Mouse (Mus musculus) induced T-regulatory cell, adult 2 months (primary cell): ENCODE results near the gene Anapc16.
"Not testable (repeated sequence)": the region's sequence is repeated elsewhere in the genome, so short reads cannot be mapped to it uniquely, and the experiment has no call there.

Source experiments
- DNase-seq: peaks from one replicate; pipeline ENCODE4 v3.0.0-alpha.2; 2012; ENCODE audit warnings: low read depth

The Anapc16 gene

DNA sequence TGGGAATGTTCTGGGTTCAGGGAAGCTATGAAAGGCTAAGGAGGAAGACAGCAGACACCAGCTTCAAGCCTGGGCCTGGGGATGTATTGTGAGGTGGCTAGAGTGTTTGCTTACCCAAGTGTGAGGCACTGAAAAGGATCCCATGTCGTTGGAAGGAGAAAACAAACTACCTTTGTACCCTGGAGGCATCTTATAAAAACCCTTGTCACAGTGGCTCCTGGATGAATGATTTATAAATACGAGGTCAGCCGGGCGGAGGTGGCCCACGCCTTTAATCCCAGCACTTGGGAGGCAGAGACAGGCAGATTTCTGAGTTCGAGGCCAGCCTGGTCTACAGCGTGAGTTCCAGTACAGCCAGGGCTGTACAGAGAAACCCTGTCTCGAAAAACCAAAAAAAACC, 1.3 kb downstream of the Anapc16 start:
- DNase-seq = not testable (repeated sequence)

DNA sequence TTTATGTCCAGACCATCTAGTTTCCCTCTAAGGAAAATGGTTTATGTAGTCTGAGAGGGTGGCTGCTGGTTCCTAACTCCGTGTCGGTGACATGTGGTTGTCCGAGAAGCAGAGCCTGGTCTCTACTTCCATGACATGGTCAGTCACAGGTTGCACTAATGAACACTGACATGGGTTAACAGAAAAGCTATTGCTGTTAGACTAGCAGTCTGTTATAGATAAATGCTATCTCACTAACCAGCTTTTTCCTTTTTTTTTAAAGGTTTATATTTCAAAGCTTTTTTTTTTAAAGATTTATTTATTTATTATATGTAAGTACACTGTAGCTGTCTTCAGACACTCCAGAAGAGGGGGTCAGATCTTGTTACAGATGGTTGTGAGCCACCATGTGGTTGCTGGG, 3.9 kb downstream of the Anapc16 start:
- no peak for DNase-seq

DNA sequence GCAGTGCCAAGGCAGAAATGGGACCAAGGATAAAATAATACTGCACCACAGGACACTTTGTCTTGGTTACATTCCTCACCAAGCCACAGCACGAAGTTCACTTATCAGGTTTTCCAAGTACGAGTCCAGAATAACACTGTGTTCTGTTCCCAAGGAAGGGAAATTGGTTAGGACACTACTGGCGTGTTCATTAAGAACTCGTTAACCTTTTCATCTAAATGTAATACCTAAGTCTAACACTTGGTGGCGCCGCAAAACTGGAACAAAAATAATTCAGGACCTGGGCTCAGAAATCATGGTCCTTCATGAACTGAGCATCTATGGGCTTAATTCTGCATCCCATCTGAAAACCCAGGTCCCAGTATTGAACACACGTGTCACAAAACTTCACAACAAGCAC, 5.3 kb downstream of the Anapc16 start:
- DNase-seq = peak; percentile 94

DNA sequence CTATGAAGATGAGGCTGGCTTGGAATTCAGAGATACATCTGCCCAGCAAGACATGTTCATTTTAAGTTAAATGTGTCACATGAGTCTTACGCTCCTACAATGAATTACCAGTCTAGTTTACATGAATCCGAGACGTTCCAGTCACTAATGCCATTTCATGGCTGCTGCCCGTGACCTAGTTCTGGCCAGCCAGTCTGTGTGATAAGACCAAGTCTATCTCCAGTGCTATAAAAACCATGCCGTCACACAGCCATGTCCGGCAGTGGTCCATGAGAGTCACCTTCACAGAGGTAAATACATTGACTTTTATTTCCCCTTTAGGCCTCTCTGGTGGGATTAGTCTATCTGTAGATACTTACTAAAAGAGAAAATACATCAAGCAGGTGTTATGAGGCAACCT, 7.0 kb downstream of the Anapc16 start:
- DNase-seq = no peak

DNA sequence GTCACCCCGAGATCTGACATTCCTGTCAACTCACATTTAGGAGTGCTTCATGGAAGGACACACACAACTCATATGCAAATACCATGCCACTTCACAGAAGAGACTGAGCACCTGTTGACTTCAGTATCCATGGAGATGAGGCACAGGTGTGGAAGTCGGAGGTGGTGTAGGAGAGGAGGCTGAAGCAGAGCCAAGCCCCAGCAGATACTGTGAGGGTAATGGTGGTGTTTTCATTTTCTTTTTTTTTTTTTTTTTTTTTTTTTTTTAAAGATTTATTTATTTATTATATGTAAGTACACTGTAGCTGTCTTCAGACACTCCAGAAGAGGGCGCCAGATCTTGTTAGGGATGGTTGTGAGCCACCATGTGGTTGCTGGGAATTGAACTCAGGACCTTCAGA, 9.1 kb downstream of the Anapc16 start:
- DNase-seq = not testable (repeated sequence)

DNA sequence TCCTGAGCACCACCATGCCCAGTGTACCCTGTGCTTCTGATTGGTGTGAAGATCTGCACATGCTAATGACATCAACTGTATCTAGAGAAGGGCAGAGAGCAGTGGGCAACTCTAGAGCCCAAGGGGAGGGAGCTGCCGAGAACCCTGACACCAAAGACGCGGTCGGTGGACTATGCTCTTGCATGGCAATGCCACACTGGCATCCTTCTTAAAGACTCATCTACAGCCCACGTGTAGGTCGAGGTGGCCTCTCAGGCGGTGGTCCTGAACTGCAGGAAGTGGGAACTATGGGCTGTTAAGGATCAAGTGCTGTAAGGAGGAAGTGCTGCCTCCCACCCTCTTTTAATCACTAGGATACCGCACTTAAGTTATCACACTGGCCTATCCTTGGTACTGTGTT, 10.9 kb downstream of the Anapc16 start:
- DNase-seq = no peak

DNA sequence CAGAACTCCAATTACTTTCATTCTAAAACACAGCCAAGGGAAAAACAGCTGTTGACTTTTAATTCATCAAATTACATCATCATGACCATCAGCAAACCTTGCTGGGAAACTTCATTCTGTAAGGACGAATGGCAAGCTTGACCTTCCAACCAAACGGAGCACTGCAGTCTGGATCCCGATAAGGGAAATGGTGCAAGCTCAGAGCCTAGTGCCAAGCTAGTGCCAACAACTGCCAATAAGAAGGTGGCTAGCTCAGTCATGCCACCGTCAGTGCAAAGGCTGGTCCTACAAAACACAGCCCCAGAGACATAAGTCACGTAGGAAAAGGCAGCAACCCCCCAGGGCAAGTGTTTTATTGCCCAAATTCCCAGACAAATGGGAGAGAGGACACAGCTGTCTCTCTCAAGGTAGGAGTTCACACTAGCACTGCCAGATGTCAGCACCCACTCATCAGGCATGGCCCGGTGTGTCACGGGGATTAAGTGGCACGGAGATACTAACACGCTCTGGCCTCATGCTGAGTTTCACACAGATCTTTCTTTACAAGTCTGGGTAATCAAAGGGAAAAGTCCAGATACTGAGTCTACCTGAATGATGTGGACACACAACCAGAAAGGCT, 11.6 kb downstream of the Anapc16 start:
- DNase-seq = no peak

DNA sequence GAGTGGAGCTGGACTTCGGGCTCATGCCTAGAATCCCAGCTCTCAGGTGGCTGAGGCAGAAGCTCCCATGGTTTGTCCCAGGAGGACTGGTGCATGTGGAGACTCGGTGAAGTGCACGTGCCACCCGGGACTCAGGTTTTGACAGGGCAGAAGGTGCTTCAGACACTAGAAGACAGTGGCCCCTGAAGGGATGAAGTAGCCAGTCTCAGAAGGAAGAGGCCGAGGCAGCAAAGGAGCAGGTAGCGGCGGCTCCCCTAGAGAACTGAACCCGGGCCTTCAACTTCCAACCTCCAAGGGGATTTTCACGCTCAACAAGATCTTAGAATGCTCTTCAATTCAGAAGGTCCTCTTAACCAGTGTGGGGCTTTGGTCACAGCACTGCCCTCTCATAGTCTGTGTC, 12.5 kb downstream of the Anapc16 start:
- no peak for DNase-seq

DNA sequence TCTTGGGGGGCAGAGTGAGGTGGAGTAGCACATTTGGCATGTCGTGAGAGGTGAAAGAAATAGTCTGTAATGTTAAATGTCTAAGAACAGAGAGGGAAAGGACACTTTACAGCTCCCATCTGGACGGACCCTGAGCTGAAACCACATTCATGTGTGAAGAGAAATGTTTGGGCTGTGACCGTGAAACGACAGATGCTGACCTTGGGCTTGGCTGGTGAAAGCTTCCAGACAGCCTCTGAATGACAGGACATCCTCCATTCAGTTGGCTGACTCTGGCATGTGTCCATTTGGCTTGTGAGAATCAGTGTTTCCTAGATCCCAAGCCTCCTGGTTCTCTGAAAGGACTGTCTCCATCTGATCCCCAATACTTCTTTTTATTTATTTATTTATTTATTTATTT, 14.9 kb downstream of the Anapc16 start:
- no peak for DNase-seq

DNA sequence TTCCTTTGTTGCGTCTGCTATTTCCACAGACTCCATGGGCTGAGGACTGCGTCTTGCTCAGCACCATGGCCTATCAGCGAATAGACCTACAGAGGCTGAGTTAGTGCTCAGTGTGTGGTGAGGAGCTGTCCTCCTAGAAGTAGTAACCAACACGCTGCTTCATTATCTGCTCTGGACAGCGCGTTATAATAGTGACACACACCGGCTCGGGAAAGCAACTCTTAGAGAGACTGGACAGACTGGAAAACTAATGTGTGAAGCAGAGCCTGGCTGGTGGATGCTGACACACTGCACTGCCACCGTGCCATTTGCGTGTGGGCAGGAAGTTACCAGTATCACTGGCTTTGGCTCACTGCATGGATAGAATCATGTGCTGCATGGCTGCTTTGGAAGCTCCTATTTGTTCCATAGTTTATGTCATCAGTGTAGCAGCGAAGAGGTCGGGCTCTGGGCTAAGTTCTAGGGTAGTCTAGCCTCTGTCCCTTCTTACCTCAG, 20.5 kb downstream of the Anapc16 start:
- DNase-seq = no peak

DNA sequence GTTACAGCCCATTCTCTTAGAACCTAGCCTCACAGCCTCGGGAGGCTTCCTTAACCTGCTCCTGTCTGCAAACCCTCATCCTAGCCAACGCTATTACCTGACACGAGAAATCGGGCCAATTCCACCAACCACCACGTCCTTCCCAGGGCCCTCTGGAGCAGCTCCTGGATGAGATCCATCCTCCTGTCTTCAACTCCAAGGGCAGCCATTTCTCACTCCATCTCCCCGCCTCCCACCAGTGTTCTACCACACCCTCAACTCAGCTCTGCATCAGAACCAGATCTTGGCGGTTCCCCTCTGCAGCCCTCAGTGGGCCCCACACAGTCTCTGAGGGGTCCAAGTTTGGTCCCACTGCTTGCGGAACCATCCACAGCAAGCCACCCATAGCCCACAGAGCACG, 21.1 kb downstream of the Anapc16 start:
- no peak for DNase-seq

DNA sequence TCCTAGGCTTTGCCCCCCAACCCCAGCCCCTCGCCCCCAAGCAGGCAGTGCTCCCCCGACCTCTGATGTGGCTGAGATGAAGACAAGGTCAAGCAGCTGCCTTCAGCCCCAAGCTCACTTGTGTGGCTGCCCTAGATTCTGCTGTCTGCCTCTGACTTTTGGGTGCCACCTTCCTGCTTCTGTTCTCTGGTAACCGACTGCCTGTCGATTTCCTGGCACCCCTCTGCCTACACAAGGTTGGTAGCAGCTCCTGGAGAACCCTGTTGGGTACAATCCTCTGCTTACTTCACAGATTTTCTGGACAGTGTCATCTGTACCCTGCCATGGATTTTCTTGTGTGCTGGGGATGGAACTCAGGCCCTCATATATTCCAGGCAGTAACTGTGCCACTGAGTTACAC, 21.6 kb downstream of the Anapc16 start:
- DNase-seq = peak; percentile 60

DNA sequence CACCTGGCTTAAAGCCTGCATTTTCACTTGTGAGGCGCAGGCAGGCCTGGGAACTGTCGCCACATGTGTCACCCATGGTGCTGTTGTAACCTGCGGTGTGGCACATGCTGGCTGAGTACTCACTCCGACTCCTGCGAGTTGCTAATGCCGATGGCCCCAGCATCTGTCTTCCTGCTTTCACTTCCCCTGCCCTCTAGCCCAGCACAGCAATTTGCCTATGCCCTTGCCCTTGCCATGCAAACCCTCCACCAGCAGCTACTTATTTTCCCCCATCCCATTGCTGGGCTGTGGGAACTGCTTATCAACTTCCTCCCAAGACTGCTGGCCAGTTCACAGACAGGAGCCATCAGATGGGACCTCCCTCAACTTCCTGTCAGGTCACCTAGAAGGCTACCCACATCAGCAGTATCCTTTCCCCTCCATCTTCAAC, 22.1 kb downstream of the Anapc16 start:
- peak; percentile 67 for DNase-seq

DNA sequence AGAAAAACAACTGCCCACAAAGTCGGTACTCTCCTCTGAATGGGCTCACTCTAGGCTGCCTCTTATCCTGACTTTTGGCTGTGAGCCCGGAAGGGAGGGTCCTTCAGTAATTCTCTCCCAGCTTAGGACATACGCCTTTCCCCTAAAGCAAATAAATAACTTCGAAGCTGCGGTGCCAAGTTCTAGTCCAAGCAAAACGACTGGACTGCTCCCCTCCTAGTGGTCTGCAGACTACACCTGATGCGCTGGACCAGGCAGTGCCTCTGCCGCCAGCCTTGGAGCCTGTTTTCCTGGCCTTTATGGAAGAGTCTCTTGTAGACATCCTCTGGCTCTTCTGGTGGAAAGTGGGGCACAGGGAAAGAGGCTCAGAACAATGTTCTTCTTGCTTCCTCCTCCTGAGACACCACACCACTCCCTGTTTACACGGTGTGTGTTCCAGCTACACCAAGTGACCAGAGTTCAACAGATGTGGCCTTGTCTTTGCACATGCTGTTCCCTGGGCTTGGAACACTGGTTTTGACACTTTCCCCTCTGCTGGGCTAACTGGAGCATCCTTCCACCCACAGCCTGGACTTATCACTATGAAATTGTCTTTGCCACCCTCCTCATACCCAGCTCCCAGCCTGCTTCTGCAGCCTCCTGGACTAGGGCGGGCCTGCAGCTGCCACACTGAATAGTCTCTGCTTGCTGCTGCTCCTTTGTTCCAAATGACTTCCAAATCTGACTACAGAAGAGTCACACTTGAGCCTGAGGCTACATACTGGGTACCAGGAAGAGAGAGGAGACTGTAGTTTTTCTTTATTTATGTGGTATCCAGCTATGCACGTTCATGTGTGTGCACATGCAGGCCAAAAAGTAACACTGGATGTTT, 23.8 kb downstream of the Anapc16 start:
- no peak for DNase-seq

DNA sequence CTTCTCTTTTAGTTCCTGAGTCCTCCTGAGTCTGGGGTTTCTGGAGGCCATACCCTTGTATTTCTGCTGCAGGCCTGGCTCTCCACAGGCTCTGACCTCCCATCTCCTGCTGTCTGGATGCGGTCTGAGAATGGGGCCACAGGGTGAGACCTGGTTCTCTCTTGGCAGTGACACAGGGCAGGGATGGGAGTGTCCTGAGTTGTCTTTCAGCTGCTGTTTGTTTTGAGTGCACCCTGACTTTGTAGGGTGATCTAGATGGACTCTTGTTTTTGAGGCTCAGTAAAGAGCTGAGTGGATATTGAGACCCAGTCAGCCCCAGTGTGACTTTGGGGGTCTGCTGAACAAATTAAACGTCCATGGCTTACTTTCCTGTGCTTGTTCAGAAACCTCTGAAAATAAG, 24.5 kb downstream of the Anapc16 start:
- DNase-seq = no peak

DNA sequence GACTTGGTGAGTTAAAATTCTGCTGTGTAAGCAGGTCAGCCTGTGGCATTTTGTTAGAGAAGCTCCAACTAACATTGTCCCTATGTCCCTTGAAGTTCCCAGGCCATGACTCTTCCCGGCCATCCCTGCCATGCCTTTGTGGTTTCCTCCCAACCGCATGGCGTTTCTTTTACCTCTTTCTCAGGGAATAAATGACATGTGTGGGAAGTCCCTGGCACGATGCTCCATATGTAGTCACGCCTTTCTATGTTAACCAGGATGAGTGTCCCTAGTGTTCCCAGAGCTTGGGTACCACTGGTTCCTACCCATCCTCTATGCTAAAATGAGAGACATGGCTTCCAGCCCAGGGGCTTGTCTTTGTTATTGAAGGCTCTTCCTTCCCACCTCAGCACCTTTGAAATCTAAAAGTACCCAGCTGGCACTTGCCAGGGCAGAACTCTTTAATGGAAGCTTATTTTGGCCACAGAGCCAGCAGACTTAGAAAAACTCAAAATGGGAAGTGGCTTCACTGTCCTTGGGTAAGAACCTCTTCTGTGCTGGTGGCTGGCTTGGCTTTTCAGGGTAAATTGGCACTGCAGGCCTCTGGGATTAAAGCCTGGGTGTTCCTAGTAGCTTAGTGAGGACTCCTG, 25.1 kb downstream of the Anapc16 start:
- DNase-seq = no peak

DNA sequence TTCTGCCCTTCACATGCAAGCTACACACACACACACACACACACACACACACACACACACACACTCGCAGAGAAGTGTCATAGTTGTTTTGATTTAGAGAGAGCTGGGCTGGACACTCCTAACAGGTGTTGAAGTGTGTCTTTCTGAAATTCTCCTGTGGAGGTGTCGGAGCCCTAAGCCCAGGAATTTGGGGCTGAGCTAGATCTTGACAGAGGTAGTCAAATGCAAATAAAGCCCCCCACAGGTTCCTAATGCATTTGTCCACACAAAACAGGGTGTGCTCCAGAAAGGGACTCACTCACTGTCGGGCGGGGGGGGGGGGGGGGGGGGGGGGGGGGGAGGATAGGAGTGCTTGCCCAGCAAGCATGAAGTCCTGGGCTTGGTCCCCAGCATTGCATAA, 25.8 kb downstream of the Anapc16 start:
- DNase-seq = no peak

DNA sequence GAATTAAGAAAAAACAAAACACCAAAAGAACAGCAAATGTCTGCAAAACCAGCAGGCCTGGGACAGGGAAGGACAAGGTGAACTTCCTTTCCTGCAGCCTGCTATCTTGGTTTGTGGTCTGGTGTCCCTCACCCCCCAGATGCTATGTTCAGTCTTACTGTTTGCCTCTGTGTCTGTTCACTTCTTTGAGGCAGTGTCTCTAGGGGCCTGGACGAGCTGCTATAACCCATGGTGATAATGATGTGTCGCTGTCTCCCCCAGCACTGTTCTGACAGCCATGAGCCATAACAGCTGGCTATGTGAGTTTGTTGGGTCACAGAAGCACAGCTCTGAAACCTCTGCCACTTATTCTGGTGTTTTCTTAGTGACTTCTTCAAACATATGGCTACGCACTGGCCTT, 28.1 kb downstream of the Anapc16 start:
- peak; percentile 74 for DNase-seq

DNA sequence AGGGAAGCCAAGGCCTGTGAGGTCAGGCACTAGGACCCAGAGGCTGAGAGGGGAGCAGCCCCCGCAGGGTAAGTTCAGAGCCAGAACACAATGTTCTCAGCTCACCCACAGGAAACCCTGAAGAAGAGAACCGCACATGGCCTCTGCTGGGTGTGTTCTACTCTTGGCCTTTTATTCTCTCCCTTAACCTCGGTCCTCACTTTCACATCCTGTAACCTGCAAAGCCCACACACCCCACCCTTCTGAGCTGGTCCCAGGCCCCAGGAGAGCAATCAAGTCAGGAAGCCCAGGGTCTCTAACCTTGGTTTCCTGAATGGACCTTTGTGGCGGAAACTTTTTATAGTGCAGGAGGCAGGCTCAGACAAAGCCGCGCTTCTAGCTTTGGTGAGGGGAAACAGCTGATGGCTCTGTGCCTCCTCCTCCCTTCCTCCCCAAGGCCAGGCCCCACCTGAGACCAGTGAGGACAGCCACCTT, 28.7 kb downstream of the Anapc16 start:
- DNase-seq = peak; percentile 89

DNA sequence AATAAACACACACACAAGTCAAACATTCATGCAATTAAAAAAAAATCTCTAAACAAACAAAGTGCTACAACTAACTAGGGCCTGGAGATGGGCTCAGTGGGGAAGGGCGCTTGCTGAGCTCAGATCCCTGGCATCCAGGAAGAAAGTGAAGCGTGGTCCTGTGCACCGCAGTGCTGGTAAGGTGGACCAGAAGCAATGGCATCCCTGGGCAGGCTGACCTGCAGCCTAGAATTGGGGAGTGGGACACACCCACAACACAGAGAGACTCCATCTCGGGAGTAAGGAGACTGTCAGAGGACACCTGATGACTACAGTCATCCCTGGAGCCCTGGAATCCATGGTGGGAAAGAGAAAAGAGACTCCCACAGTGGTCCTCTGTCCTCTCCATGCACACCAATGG, 29.5 kb downstream of the Anapc16 start:
- peak; percentile 12 for DNase-seq

DNA sequence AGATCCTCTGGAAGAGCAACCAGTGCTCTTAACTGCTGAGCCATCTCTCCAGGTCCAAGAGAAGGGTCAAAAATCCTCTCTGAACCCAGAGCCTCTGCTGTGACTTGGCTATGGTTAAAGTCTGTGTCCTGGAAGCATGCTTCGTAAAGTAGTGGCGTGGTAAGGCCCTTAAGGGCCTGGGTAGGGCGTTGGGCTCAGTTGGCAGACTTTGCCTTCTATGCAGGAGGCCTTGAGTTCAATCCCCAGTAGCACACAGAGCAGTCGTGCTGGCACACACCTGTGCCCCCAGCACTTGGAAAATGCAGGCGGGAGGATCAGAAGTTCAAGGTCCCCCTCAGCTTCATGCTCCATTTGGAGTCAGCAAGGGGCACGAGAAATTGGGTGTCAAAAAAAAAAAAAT, 29.9 kb downstream of the Anapc16 start:
- no peak for DNase-seq

DNA sequence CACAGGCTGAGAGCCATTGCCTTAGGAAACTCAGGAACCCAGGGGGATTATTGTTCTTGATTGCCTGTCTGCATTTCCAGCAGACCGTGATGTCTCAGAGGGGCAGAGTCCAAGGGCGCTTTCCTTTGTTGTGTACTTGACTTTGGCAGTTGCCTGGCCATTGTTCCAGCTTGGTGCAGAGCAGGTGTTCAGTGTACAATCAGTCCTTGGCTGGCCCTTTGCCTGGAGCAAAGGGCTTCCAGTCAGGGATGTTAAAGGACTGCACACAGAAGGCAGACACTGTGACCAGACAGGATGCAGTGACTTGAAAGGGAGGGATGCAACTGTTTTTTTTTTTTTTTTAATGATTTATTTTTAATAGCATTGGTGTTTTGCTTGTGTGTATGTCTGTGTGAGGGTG, 30.4 kb downstream of the Anapc16 start:
- no peak for DNase-seq

DNA sequence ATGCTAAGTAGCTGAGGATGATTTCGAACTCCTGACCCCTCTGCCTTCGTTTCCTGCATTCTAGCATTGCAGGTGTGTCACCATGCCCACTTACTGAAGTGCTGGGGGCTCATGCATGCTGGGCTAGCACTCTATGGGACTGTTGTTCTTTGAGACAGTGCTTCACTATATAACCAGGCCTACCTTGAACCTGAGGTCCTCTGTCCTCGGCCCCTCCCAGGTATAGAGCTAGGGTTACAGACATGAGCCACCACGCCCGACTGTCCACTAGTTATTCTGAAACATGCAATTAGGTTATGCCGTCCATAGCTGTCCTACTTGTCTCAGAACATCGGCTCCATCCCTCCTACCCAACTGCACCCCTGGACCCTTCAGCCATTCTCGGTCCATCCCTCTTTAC, 31.1 kb downstream of the Anapc16 start:
- peak; percentile 17 for DNase-seq
